Mouse (Mus musculus) heart, embryonic 11.5 days (tissue): Measurements from ENCODE around the gene Slc6a9. TPM values are rescaled to one million over a fixed set of nuclear protein-coding genes. Genes with fewer than 3 reads are reported as not detected.
A peak's percentile ranks its signal among the peaks of the same experiment; 100 is the strongest.

Source experiments
- ATAC-seq: fragments of 200-750 bp; cut with Nextera tagmentation; replicated peaks from 2 replicates; pipeline ENCODE4 v1.8.0; 2017; ENCODE audit warnings: moderate library complexity; ENCODE audit not compliant: insufficient number of reproducible peaks, low FRiP score, low TSS enrichment
- H3K27ac ChIP-seq: fragments of 300-500 bp; sonication (generic); 2 replicates; pipeline ENCODE4 v1.5.1; 2014; ENCODE audit warnings: mild to moderate bottlenecking, low read depth, low read length
- H3K27me3 ChIP-seq: fragments of 300-500 bp; sonication (generic); 2 replicates; pipeline ENCODE4 v1.6.1; 2014; ENCODE audit warnings: mild to moderate bottlenecking, low read length, mixed read lengths; ENCODE audit not compliant: control insufficient read depth, insufficient read depth
- H3K36me3 ChIP-seq: fragments of 300-500 bp; sonication (generic); 2 replicates; pipeline ENCODE4 v1.6.1; 2014; ENCODE audit warnings: mild to moderate bottlenecking, low read length, moderate library complexity, mixed read lengths; ENCODE audit not compliant: control insufficient read depth, insufficient read depth
- H3K4me1 ChIP-seq: fragments of 300-500 bp; sonication (generic); 2 replicates; pipeline ENCODE4 v1.6.1; 2014; ENCODE audit warnings: low read length; ENCODE audit not compliant: control insufficient read depth, insufficient read depth
- H3K4me2 ChIP-seq: fragments of 300-500 bp; sonication (generic); 2 replicates; pipeline ENCODE4 v1.6.1; 2014; ENCODE audit warnings: mild to moderate bottlenecking, moderate library complexity
- H3K4me3 ChIP-seq: fragments of 300-500 bp; sonication (generic); 2 replicates; pipeline ENCODE4 v1.5.1; 2014; ENCODE audit warnings: low read depth, low read length
- H3K9ac ChIP-seq: fragments of 300-500 bp; sonication (generic); 2 replicates; pipeline ENCODE4 v1.6.1; 2014; ENCODE audit warnings: mild to moderate bottlenecking, low read depth, low read length, moderate library complexity
- H3K9me3 ChIP-seq: fragments of 300-500 bp; sonication (generic); replicated peaks from 2 replicates; pipeline ENCODE4 v1.6.1; 2016; ENCODE audit warnings: low read length; ENCODE audit not compliant: control insufficient read depth
- WGBS: fragments of 180-500 bp; shearing (Covaris S2); extraction: QIAGEN DNeasy Blood & Tissue Kit; methylation state at CpG from one replicate; pipeline ENCODE4 v1.1.7; 2014; ENCODE audit not compliant: insufficient replicate concordance; 5-methylcytosine and 5-hydroxymethylcytosine counted together
- polyA plus RNA-seq: library from polyadenylated mRNA; unstranded; fragments of >200 nt; fragmentation: Nextera tagmentation; extraction: Ambion mirVana; gene quantifications from 2 replicates; pipeline ENCODE4 v1.2.1, GENCODE M21; 2014

Gene Slc6a9
- polyA plus RNA-seq, 1 experiment from 2014 or later, result 15.2 TPM

GRCm38 (mm10) chr4:117891738-117892161, 57.4 kb downstream of the Slc6a9 start, which contains the start of gene Dph2:
Gene Dph2 (minus strand): TSS chr4:117892032.
- under 1% methylated on average over 21 of the region's 21 CpGs for WGBS
- no peaks in the 10 kb centered on the region for H3K9me3 ChIP-seq
- H3K9ac ChIP-seq, result peak within 1 kb of the TSS; percentile 67
- H3K27me3 ChIP-seq, result no peaks in the 10 kb centered on the region
- H3K4me3 ChIP-seq, result peak within 1 kb of the TSS; percentile 87
- peaks cover 7% of the 10 kb centered on the region for H3K36me3 ChIP-seq
- peak within 1 kb of the TSS; percentile 71 for H3K4me2 ChIP-seq
- peaks cover 4% of the 10 kb centered on the region for H3K4me1 ChIP-seq
- H3K27ac ChIP-seq, result no peak within 1 kb of the TSS
- ATAC-seq, result peak; percentile 65

- 11% methylated on average over 9 of the region's 9 CpGs for WGBS
Measured at GRCm38 (mm10) chr4:117893376-117893775, 59.1 kb downstream of the Slc6a9 start.

GRCm38 (mm10) chr4:117894601-117895000, 60.3 kb downstream of the Slc6a9 start:
- no peak overlapping the region for H3K4me2 ChIP-seq
- H3K27me3 ChIP-seq, result no peaks in the 10 kb centered on the region
- H3K4me3 ChIP-seq, result no peak overlapping the region
- 85% methylated on average over 8 of the region's 8 CpGs for WGBS
- H3K9me3 ChIP-seq, result no peaks in the 10 kb centered on the region
- peaks cover 16% of the 10 kb centered on the region for H3K36me3 ChIP-seq
- H3K4me1 ChIP-seq, result peaks cover 4% of the 10 kb centered on the region
- H3K27ac ChIP-seq, result no peak overlapping the region
- no peak overlapping the region for H3K9ac ChIP-seq
- no peak for ATAC-seq

More at GRCm38 (mm10) chr4:117893376-117893775, 59.1 kb downstream of the Slc6a9 start:
- ATAC-seq, result no peak
- H3K27me3 ChIP-seq, result no peaks in the 10 kb centered on the region
- no peak overlapping the region for H3K9ac ChIP-seq
- no peak overlapping the region for H3K4me2 ChIP-seq
- H3K4me3 ChIP-seq, result no peak overlapping the region
- H3K9me3 ChIP-seq, result no peaks in the 10 kb centered on the region
- no peak overlapping the region for H3K27ac ChIP-seq
- peaks cover 8% of the 10 kb centered on the region for H3K36me3 ChIP-seq
- H3K4me1 ChIP-seq, result peaks cover 4% of the 10 kb centered on the region

GRCm38 (mm10) chr4:117895339-117895738, 61.0 kb downstream of the Slc6a9 start:
- WGBS, result 78% methylated on average over 7 of the region's 7 CpGs
- Histone ChIP-seq H3K4me2 (no peak overlapping the region), H3K27me3 (no peaks in the 10 kb centered on the region), H3K27ac (no peak overlapping the region), H3K4me1 (peaks cover 4% of the 10 kb centered on the region), H3K9me3 (no peaks in the 10 kb centered on the region), H3K4me3 (no peak overlapping the region), H3K9ac (no peak overlapping the region), H3K36me3 (peaks cover 22% of the 10 kb centered on the region)
- no peak for ATAC-seq

GRCm38 (mm10) chr4:117896031-117896430, 61.7 kb downstream of the Slc6a9 start:
- WGBS, result 92% methylated on average over 6 of the region's 6 CpGs
- peaks cover 28% of the 10 kb centered on the region for H3K36me3 ChIP-seq
- H3K4me3 ChIP-seq, result no peak overlapping the region
- H3K9ac ChIP-seq, result no peak overlapping the region
- H3K4me1 ChIP-seq, result peaks cover 4% of the 10 kb centered on the region
- no peak for ATAC-seq
- H3K27ac ChIP-seq, result no peak overlapping the region
- no peak overlapping the region for H3K4me2 ChIP-seq
- no peaks in the 10 kb centered on the region for H3K27me3 ChIP-seq
- no peaks in the 10 kb centered on the region for H3K9me3 ChIP-seq

- whole genome bisulfite sequencing, result 73% methylated on average over 3 of the region's 3 CpGs
- H3K27ac ChIP-seq, result no peak overlapping the region
- no peaks in the 10 kb centered on the region for H3K4me1 ChIP-seq
- H3K36me3 ChIP-seq, result peaks cover 39% of the 10 kb centered on the region
- H3K9ac ChIP-seq, result no peak overlapping the region
- no peaks in the 10 kb centered on the region for H3K27me3 ChIP-seq
- no peak for ATAC-seq
- no peak overlapping the region for H3K4me2 ChIP-seq
- no peaks in the 10 kb centered on the region for H3K9me3 ChIP-seq
- no peak overlapping the region for H3K4me3 ChIP-seq
Measured at GRCm38 (mm10) chr4:117898111-117898510, 63.8 kb downstream of the Slc6a9 start.

- no peak for ATAC-seq
- H3K9ac ChIP-seq, result no peak overlapping the region
- 92% methylated on average over 10 of the region's 10 CpGs for WGBS
- peaks cover 4% of the 10 kb centered on the region; the same call in 1 of the 2 replicates for H3K4me1 ChIP-seq
- no peaks in the 10 kb centered on the region for H3K9me3 ChIP-seq
- peaks cover 49% of the 10 kb centered on the region for H3K36me3 ChIP-seq
- no peak overlapping the region for H3K4me3 ChIP-seq
- no peak overlapping the region for H3K27ac ChIP-seq
- H3K27me3 ChIP-seq, result no peaks in the 10 kb centered on the region
- H3K4me2 ChIP-seq, result no peak overlapping the region
Measured at GRCm38 (mm10) chr4:117904094-117904493, 69.8 kb downstream of the Slc6a9 start.

GRCm38 (mm10) chr4:117904761-117905160, 70.5 kb downstream of the Slc6a9 start:
- Histone ChIP-seq H3K27ac (no peak overlapping the region), H3K4me3 (no peak overlapping the region), H3K4me2 (no peak overlapping the region), H3K36me3 (peaks cover 43% of the 10 kb centered on the region), H3K9me3 (no peaks in the 10 kb centered on the region), H3K9ac (no peak overlapping the region), H3K4me1 (peaks cover 4% of the 10 kb centered on the region; the same call in 1 of the 2 replicates), H3K27me3 (no peaks in the 10 kb centered on the region)
- WGBS, result 88% methylated on average over 8 of the region's 8 CpGs
- ATAC-seq, result no peak

GRCm38 (mm10) chr4:117906196-117906595, 71.9 kb downstream of the Slc6a9 start:
- no peaks in the 10 kb centered on the region for H3K9me3 ChIP-seq
- H3K36me3 ChIP-seq, result peaks cover 35% of the 10 kb centered on the region
- no peak overlapping the region for H3K4me3 ChIP-seq
- no peaks in the 10 kb centered on the region for H3K27me3 ChIP-seq
- no peak overlapping the region for H3K9ac ChIP-seq
- ATAC-seq, result no peak
- H3K4me1 ChIP-seq, result peaks cover 4% of the 10 kb centered on the region; the same call in 1 of the 2 replicates
- no peak overlapping the region for H3K27ac ChIP-seq
- 86% methylated on average over 3 of the region's 3 CpGs for WGBS
- H3K4me2 ChIP-seq, result no peak overlapping the region
